Mouse (Mus musculus) kidney, embryonic 16.5 days (tissue): ENCODE data around the gene Barx2. TPM values are rescaled to one million over a fixed set of nuclear protein-coding genes. Genes with fewer than 3 reads are reported as not detected.

Source experiments
- ATAC-seq: fragments of 200-750 bp; cut with Nextera tagmentation; 2 replicates; pipeline ENCODE4 v1.8.0; 2017; ENCODE audit warnings: moderate TSS enrichment; ENCODE audit not compliant: low FRiP score, low TSS enrichment
- H3K27ac ChIP-seq: fragments of 300-500 bp; sonication (generic); 2 replicates; pipeline ENCODE4 v1.5.1; 2014; ENCODE audit warnings: low read length
- H3K27me3 ChIP-seq: fragments of 300-500 bp; sonication (generic); 2 replicates; pipeline ENCODE4 v1.6.1; 2014; ENCODE audit warnings: low read length, control low read depth, mixed read lengths; ENCODE audit not compliant: insufficient read depth
- H3K36me3 ChIP-seq: fragments of 300-500 bp; sonication (generic); 2 replicates; pipeline ENCODE4 v1.6.1; 2014; ENCODE audit warnings: low read length, control low read depth, mixed read lengths; ENCODE audit not compliant: insufficient read depth
- H3K4me1 ChIP-seq: fragments of 300-500 bp; sonication (generic); 2 replicates; pipeline ENCODE4 v1.6.1; 2014; ENCODE audit warnings: low read length, control low read depth, mixed read lengths; ENCODE audit not compliant: insufficient read depth
- H3K4me2 ChIP-seq: fragments of 300-500 bp; sonication (generic); replicated peaks from 2 replicates; pipeline ENCODE4 v1.6.1; 2014; ENCODE audit warnings: low read depth, low read length
- H3K4me3 ChIP-seq: fragments of 300-500 bp; sonication (generic); 2 replicates; pipeline ENCODE4 v1.5.1; 2014; ENCODE audit warnings: mild to moderate bottlenecking, low read length
- H3K9ac ChIP-seq: fragments of 300-500 bp; sonication (generic); replicated peaks from 2 replicates; pipeline ENCODE4 v1.6.1; 2014; ENCODE audit warnings: low read length
- H3K9me3 ChIP-seq: fragments of 300-500 bp; sonication (generic); 2 replicates; pipeline ENCODE4 v1.6.1; 2016; ENCODE audit warnings: low read length, control low read depth
- WGBS: fragments of 180-500 bp; shearing (Covaris S2); extraction: QIAGEN DNeasy Blood & Tissue Kit; methylation state at CpG from one replicate; pipeline ENCODE4 v1.1.7; 2014; 5-methylcytosine and 5-hydroxymethylcytosine counted together
- polyA plus RNA-seq: library from polyadenylated mRNA; unstranded; fragments of >200 nt; fragmentation: Nextera tagmentation; extraction: Ambion mirVana; gene quantifications from 2 replicates; pipeline ENCODE4 v1.2.1, GENCODE M21; 2015

Gene Barx2
- polyA plus RNA-seq, 1 experiment from 2014 or later: not detected

DNA sequence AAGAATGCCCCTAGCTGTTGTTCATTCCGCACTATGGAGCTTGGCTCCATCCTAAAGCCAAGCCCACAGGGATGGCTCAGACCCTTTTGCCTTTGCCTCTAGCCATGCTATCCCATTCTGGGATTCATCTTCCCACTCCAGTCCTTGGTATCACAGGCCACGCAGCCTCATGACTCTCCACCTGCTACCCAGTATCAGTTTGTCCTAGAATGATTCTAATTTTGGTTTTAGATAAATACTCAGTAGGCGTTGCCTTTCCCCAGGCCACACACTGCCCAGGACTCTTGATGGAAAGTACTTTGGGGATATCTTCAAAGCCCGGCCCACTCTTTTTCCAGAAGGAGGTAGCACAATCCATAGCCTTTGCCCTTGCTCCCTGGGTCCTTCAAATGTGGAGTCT lies 72.7 kb downstream of the Barx2 start:
- no peak for ATAC-seq
- 86% methylated on average over 4 of the region's 4 CpGs for WGBS
- no peaks in the 10 kb centered on the region for H3K9me3 ChIP-seq
- H3K36me3 ChIP-seq: no peaks in the 10 kb centered on the region
- H3K4me1 ChIP-seq: peaks cover 11% of the 10 kb centered on the region
- no peak overlapping the region for H3K4me2 ChIP-seq
- no peak overlapping the region for H3K4me3 ChIP-seq
- no peaks in the 10 kb centered on the region for H3K27me3 ChIP-seq
- H3K27ac ChIP-seq: no peak overlapping the region
- H3K9ac ChIP-seq: no peak overlapping the region

DNA sequence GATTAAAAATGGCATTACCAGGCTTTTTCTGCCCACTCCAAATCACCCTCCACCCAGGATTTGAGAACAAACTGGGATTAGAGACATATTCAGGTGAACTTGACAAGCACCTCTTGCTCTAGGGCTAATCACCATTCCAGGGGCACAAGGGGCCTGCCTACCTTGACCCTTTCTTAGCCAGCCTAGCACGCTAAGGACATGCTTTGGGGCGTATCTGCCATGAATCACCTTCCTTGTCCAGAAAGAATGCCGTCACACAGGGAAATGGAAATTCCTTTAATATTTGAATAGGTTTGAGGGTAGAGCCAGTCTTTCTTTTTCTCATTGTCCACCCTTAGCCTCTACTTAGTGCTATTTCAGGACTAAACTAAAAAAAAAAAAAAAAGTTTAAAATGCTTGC lies 73.2 kb downstream of the Barx2 start:
- no peak for ATAC-seq
- Histone ChIP-seq H3K4me2 (no peak overlapping the region), H3K27me3 (no peaks in the 10 kb centered on the region), H3K27ac (no peak overlapping the region), H3K9ac (no peak overlapping the region), H3K4me1 (peaks cover 11% of the 10 kb centered on the region), H3K4me3 (no peak overlapping the region), H3K36me3 (no peaks in the 10 kb centered on the region), H3K9me3 (no peaks in the 10 kb centered on the region)
- 37% methylated on average over 3 of the region's 3 CpGs for WGBS

DNA sequence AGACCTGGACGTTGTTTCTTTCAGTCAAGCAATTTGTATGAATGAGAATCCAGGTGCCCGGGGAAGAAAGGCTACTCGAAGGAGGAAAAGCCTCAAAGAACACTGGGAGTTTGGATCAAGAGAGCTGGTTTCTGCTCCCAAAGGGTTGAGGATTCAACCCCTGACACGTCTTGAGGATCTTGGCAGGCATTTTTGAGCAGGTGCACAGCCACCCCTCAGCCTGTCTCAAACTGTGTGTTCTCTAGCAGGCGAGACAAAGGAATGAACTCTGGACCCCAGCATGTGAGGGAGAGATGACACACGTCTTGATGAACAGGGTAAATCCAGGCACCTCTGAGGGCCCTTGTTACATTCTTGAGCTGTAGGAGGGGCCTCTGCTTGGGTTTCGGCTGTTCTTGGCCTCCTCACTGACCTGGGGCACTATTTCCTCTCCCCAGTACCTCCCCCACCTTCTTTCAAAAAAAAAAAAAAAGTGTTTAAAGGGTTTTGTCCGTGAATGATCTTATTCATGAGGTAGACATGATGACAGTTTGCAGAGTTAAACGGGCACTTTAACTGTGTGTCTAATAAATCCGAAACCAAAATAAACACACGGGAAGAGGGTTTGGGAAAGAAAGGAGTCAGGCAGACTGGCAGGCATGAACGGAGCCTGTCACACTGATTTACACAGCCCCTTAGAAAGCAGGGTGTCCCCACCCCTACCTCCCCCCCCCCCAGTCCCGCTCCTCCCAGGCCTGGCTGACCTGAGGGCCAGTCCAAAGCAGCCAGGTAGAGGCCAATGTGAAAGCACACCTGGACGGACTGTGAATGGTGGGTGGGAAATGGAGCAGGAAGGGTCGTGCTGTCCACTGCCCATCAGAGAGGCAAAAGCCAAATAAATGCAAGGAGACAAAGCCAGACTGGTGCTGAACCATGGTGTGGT lies 73.9 kb downstream of the Barx2 start:
- Histone ChIP-seq H3K9ac (no peak overlapping the region), H3K27ac (peak overlapping the region; percentile 26; the same call in 1 of the 2 replicates), H3K4me1 (peaks cover 11% of the 10 kb centered on the region), H3K4me2 (peak overlapping the region; percentile 11; the same call in 1 of the 2 replicates), H3K9me3 (no peaks in the 10 kb centered on the region), H3K36me3 (no peaks in the 10 kb centered on the region), H3K4me3 (no peak overlapping the region), H3K27me3 (no peaks in the 10 kb centered on the region)
- ATAC-seq: peak; percentile 70; the same call in 1 of the 2 replicates
- 16% methylated on average over 15 of the region's 15 CpGs for WGBS

DNA sequence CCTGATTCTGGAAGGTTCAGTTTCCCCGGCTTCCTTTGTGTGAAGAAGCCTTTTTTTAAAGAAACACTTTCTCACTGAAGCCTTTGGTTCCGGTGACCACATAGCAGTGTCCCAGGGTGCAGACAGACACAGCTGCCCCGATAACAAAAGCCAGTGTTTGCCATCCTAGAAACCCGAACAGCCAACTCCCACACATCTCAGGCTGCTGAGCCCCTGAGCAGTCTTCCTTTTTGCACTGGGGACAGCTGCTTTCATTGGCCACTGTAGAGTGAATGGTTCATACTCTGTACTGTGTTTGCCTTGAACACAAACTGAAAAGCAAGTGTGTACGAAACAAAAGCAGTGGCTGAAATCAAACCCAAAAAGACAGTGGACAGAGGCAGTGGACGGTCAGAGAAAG lies 75.2 kb downstream of the Barx2 start:
- no peaks in the 10 kb centered on the region for H3K36me3 ChIP-seq
- WGBS: 37% methylated on average over 6 of the region's 6 CpGs
- ATAC-seq: peak; percentile 53
- no peak overlapping the region for H3K4me2 ChIP-seq
- H3K4me3 ChIP-seq: no peak overlapping the region
- H3K4me1 ChIP-seq: peaks cover 11% of the 10 kb centered on the region
- no peaks in the 10 kb centered on the region for H3K27me3 ChIP-seq
- no peak overlapping the region for H3K9ac ChIP-seq
- H3K9me3 ChIP-seq: no peaks in the 10 kb centered on the region
- no peak overlapping the region for H3K27ac ChIP-seq

DNA sequence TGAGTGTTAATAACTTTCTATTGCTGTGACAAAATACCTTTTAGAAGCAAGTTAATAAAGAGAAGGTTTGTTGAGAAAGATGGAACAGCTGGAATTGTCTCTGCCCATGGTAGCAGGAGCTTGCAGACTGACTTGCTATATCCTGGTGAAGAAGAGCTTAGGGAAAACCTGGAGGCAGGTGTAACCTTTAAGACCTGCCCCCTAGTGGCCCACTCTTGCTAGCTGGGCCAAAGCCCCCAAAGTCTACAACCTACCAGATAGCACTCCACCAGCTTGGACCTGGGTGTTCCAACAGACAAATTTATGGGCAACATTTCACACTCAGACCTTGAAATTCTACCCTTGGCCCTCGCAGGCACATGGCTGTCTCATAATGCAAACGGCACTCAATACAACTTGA lies 104.5 kb downstream of the Barx2 start:
- H3K9me3 ChIP-seq: no peaks in the 10 kb centered on the region
- no peak for ATAC-seq
- H3K4me1 ChIP-seq: no peaks in the 10 kb centered on the region
- H3K36me3 ChIP-seq: no peaks in the 10 kb centered on the region
- no peak overlapping the region for H3K4me2 ChIP-seq
- no peak overlapping the region for H3K4me3 ChIP-seq
- WGBS: 62% methylated on average over 2 of the region's 2 CpGs
- no peaks in the 10 kb centered on the region for H3K27me3 ChIP-seq
- no peak overlapping the region for H3K9ac ChIP-seq
- H3K27ac ChIP-seq: no peak overlapping the region

DNA sequence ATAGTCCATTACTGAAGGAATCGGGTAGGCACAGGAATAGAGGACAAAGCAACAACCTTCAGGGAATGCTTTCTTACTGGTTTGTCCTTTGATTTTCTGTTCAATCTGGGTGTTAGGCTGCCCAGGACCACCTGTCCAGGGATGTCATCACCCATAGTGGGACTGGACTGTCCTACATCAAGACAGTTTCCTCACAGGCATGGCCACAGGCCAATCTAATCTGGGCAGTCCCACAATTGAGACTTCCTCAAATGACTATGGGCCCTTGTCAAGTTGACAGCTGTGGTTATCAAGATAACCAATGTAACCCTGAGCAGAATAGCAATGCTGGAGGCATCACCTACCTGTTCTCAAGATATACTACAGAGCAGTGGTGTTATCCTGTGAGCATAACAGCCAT lies 110.6 kb downstream of the Barx2 start:
- no peak overlapping the region for H3K4me3 ChIP-seq
- no peak overlapping the region for H3K4me2 ChIP-seq
- ATAC-seq: no peak
- H3K9me3 ChIP-seq: no peaks in the 10 kb centered on the region
- 74% methylated on average over 1 of the region's 1 CpGs for WGBS
- no peak overlapping the region for H3K27ac ChIP-seq
- no peaks in the 10 kb centered on the region for H3K27me3 ChIP-seq
- no peak overlapping the region for H3K9ac ChIP-seq
- H3K4me1 ChIP-seq: no peaks in the 10 kb centered on the region
- no peaks in the 10 kb centered on the region for H3K36me3 ChIP-seq

Other genes starting within 250 kb of the Barx2 start
- gene Arhgap32, start 202.7 kb upstream of the Barx2 start, polyA plus RNA-seq: 9.6 and 10.7 TPM in 2 replicates